Mouse (Mus musculus) CH12.LX (cell line): ENCODE data around the gene Hipk3.

ENCODE experiments used
- CTCF ChIP-seq, 2 experiments: IDR thresholded peaks in 1 of 2; conservative IDR thresholded peaks in 1 of 2; 2 replicates each; pipeline ENCODE4 v1.5.1; 2011 to 2012; ENCODE audit warnings: low read depth in 2 of 2, low read length in 2 of 2, improper control_type of control experiment in 1 of 2, inconsistent platforms in 1 of 2, mild to moderate bottlenecking in 1 of 2, moderate library complexity in 1 of 2
- MAZ ChIP-seq: IDR thresholded peaks from 2 replicates; pipeline ENCODE4 v1.6.1; 2012; ENCODE audit warnings: low read depth, mild to moderate bottlenecking, inconsistent platforms, low read length, improper control_type of control experiment, moderate library complexity
- NRF1 ChIP-seq: IDR thresholded peaks from 2 replicates; pipeline ENCODE4 v1.6.1; 2014; ENCODE audit warnings: low read depth, mild to moderate bottlenecking, inconsistent platforms, low read length, improper control_type of control experiment, moderate library complexity
- PAX5 ChIP-seq: IDR thresholded peaks from 2 replicates; pipeline ENCODE4 v1.6.1; 2012; ENCODE audit warnings: low read length, inconsistent platforms, mixed read lengths
- POLR2A ChIP-seq: IDR thresholded peaks from 2 replicates; pipeline ENCODE4 v1.6.1; 2011; ENCODE audit warnings: low read depth, mild to moderate bottlenecking, improper control_type of control experiment, low read length
- USF1 ChIP-seq: IDR thresholded peaks from 2 replicates; pipeline ENCODE4 v1.6.1; 2014; ENCODE audit warnings: low read depth, mild to moderate bottlenecking, inconsistent platforms, low read length, improper control_type of control experiment

DNA sequence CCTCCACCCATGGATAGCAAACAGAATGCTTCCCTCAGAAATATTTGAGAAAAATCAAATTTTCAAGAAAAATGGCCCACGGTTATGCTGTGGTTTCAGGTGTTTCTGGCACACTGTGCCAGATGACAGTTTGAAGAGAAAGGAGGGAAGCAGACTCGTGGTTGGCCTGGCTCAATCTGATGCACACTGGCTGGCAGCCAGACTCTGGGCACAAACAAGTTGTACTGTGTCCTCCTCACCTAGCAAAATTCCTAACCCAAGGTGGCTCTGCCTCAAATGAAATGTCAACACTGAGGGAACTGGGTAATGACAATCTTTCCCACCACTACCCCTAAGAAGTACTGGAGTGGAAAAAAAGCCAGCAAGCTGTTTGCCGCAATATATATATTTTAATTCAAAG lies 68.1 kb downstream of the Hipk3 start:
- TF ChIP-seq CTCF (conservative IDR thresholded peaks at IDR 0.05 in 1 of 2, IDR thresholded peaks at IDR 0.05 in 1 of 2; ENCODE audit: low read depth in 2 of 2, low read length in 2 of 2) (no peak), USF1 (no peak), NRF1 (no peak), PAX5 (no peak), MAZ (no peak), POLR2A (no peak)
